Mouse (Mus musculus): ENCODE data around the gene Abr.

Gene Abr

DNA sequence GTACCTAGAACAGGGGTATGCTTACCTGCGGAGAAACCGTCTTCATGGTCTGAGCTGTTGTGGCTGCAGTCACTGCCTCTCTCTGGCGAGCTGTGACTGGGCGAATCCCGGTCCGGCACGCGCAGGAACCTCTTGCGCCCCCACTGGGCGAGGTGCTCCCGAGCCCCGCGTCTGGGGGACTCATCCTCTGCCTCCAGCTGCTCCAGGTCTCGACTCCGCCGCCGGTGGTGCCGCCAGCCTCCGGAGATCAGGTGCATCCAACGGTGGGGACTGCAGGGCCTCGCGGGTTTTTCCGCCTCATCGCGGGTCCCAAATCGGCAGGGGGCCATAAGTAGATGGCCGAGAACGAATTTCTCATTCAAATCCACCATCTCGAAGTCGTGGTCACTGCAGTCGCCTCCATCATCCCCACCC is at the start of gene Abr:
Gene Abr, minus strand, starts transcription at position 163 of the 414 bp plus-strand sequence.
- DNase-seq, result peak; percentile 33 to 73

DNA sequence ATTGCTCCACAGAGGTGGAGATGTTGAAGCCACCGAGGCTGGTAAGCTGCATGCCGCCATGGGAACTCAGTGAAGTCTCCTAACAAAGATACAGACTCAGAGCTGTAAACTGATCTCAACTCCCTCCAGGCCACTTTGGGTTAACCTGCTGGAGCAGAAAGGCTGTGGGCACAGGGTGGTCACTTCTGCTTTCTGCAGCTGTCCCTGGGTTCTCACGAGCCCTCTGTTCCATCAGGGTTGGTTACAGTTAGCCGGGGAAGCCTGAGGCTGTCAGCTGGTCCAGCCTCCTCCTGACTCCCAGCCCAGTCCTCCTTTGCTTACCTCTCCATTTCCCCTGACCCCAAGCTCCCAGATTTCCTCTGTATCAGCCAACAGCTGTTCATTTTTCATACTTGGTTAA is 45.7 kb upstream of the Abr start:
- DNase-seq, result no peak

DNA sequence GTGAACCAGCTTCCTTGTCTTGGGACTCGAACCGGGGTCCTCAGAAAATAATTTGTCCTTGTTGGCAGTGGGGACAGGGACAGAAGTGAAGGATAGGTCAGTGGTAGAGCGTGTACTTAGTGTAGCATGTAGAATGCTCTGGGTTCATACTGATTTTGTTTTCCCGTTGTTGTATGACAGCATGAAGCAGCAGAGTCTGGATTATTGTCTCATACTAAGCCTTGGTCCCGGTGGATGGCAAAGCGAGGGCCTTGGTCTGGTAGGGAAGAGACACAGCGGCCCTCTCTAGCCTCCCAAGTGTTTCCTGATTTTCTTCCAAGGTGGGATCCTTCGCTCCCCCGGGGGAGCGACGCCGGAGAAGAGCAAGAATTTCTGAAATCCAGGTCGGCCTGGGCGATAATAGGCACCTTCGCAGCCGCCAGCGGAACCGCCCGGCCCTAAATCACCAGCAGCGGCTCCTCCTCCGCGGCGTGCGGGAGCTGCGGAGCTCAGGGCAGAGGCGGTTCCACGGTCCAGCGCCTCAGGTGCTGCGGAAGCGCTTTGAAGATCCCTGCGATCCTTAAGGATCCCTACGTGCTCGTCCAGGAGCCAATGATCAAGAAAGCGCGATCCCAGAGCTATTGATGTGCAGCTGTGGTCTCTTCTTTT is 44.0 kb upstream of the Abr start:
- DNase-seq, result peak; percentile 14 to 52

DNA sequence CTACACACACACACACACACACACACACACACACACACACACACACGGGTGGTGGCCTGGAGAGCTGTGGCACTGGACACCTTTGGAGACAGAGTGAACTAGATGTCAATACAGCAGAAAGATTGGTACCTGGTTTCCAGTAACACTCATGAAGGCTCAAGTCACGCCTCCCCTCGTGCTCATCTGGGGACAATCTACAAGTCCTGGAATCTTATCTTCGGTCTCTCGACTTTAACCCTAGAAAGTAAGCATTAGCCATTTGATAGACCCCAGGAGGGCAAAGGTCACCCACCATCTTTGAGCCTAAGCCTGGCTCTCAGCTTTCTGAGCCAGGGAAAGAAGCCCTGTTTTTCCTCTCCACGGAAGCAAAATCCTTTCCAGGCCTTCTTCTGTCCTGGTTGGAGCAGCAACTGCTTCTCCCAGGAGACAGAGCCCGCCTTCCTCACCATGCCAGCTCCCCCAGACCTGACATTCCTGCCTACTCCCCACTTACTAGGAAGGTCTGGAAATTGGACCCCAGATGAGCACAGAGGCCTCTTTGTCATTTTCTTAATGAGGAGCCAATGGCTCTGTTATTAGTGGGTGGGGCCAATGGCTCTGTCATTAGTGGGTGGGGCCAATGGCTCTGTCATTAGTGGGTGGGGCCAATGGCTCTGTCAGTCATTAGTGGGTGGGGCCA is 39.8 kb upstream of the Abr start:
- no peak for DNase-seq

GRCm38 (mm10) chr11:76659138-76659930 is 37.2 kb upstream of the Abr start:
- DNase-seq, result no peak

DNA sequence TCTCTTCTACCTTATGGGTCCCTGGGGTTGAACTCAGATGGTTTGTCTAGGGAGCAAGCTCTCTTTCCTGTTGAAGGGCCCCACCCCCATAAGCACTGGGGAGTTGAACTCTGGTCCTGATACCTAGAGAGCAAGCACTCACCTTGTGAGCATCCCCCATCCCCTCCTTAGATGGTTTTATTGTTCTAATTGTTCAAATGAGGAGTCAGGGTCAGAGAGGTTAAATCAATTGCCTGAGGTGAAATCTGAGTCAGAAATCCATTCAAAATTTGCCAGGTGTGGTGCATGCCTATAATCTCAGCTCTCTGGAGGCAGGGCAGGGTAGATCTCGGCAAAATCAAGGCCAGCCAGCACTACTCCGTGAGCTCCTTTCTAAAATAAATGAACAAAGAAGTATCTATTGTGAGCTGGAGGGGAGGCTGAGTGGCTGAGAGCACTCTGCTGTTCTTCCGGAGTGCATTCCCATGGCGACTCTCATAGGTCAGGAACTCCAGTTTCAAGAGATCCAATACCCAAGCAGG is 35.4 kb upstream of the Abr start:
- DNase-seq, result no peak

DNA sequence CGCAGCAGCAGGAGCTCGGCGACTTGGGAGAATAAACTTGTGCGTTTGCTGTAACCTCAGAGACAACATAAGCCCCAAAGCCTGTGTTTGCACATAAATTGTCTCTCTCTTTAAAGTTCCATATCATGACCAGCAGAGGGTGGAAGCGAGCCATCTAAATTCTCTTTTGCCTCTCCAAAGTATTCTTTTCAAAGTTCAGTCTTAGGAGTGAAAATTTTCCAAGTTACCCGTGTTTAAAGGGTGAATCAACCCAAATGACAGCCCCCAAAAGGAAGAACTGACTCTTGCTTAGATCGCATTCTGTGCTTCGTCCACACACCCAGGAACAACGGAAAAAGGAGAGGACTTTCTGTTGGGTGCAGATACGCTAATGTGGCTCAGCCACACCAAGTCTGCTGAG is 33.0 kb upstream of the Abr start:
- peak; percentile 53 to 75 for DNase-seq

GRCm38 (mm10) chr11:76652838-76653334 is 30.8 kb upstream of the Abr start:
- DNase-seq, result no peak

- no peak for DNase-seq
Observed at GRCm38 (mm10) chr11:76650862-76651560, 28.9 kb upstream of the Abr start.

DNA sequence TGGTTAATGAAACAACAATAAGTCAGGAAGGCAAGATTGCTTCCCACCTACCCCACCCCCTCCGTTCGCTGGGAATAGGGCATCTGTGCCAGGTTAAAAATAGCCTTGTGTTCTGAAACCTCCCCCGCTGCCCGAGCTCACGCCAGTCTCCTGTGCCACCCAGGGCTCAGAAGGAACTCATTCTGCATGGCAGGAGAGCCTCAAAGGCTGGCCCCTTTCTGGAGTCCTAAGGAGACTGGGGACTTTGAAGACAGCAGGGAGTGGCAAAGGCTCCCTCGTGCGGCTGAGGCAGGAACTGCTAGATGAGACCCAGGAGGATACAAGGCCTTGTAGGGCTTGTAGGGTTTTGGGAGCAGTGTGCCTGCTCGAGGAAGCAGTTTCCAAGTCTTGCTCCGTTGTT is 25.4 kb upstream of the Abr start:
- peak; percentile 76 to 86 for DNase-seq

DNA sequence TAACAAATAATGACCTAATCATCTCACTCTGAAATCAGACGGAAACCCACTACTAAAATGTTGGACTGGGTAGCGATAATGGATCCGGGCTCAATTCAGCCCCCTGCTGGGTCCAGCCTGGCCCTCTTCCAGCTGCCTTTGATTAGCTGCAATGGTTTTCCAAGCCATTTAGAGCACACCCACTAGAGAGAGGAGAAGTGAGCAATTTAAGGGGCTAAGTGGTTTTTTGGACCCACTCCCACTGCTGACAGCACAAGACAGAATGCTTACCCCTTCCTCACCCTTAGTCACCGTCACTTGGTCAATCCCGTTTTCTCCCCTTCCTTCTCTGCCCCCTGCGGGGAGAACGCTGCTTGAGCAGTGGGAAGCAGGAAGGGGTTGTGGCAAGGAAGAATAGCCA is 24.9 kb upstream of the Abr start:
- DNase-seq, result no peak

GRCm38 (mm10) chr11:76645955-76646354 is 23.8 kb upstream of the Abr start:
- peak; percentile 87 to 96 for DNase-seq

DNA sequence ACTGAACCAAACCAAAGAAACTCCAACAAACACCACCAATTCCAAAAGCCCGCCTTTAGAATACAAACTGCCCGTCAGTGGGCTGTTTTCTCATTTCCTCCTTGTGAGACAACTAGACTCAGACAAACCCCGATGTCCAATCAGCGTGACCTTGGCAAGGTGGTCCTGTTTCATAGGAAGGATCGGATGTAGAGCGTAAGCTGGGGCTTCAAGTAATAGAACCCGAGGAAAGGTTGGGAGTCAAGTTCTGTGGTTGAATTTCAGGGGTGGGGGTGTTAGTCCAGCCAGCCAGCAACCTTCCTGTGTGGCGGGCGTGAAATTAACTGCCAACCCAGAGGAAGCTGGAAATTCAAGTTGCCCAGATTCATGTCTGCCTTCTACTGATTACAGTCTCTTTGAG is 22.9 kb upstream of the Abr start:
- DNase-seq, result no peak

GRCm38 (mm10) chr11:76644257-76644656 is 22.1 kb upstream of the Abr start:
- DNase-seq, result no peak

GRCm38 (mm10) chr11:76640231-76640630 is 18.1 kb upstream of the Abr start:
- DNase-seq, result no peak

GRCm38 (mm10) chr11:76639269-76639985 is 17.3 kb upstream of the Abr start:
- no peak for DNase-seq

GRCm38 (mm10) chr11:76630487-76630886 is 8.4 kb upstream of the Abr start:
- DNase-seq, result no peak

DNA sequence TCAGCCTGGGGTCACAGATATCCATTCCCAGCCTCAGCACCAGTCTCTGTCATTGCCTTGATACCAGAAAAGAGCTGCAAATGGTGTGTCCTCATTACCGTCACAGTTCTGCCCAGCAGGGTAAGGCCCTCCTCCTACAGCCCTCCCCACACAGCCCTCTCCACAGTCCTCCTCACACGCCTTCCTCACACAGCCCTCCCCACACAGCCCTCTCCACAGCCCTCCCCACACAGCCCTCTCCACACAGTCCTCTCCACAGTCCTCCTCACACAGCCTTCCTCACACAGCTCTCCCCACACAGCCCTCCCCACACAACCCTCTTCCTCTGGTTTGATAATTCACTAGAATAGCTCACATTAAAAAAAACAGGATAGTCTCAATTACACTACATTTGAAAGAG is 7.9 kb upstream of the Abr start:
- no peak for DNase-seq

- DNase-seq, result no peak
Observed at GRCm38 (mm10) chr11:76628613-76629012, 6.5 kb upstream of the Abr start.

- no peak for DNase-seq
Observed at GRCm38 (mm10) chr11:76624881-76625280, 2.8 kb upstream of the Abr start.

- DNase-seq, result no peak
Observed at GRCm38 (mm10) chr11:76624071-76624470, 2.0 kb upstream of the Abr start.

All from kidney, postnatal 36 days (tissue).